Mouse (Mus musculus) thymus, postnatal 36 days (tissue): ENCODE results near the gene Ak4.
A peak's percentile ranks its signal among the peaks of the same experiment; 100 is the strongest.
"Not testable (repeated sequence)": the region's sequence is repeated elsewhere in the genome, so short reads cannot be mapped to it uniquely, and the experiment has no call there.

ENCODE experiments used
- DNase-seq, 2 experiments: peaks; one replicate each; pipeline ENCODE4 v3.0.0; 2022; ENCODE audit warnings: mixed read lengths in 2 of 2

The Ak4 gene

DNA sequence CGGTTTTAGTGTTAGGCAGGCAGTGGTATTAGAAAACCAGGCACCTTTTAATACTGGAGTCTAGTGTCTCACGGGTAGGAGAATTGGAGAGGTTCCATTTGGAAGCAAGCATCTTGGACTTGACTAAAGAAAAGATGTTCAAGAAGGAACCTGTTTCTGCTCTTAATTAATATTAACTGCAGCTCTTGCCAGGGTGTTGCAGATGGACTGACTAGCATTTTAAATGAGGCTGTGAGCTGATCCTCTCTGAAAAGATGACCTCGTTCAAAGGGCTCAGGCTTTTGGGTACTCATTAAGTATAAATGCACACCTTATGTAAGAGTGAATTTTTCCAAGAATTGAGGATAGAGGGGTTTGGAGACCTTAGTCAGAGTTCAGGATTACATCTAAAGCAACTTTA is 5.4 kb downstream of the Ak4 start:
- no peak for DNase-seq

DNA sequence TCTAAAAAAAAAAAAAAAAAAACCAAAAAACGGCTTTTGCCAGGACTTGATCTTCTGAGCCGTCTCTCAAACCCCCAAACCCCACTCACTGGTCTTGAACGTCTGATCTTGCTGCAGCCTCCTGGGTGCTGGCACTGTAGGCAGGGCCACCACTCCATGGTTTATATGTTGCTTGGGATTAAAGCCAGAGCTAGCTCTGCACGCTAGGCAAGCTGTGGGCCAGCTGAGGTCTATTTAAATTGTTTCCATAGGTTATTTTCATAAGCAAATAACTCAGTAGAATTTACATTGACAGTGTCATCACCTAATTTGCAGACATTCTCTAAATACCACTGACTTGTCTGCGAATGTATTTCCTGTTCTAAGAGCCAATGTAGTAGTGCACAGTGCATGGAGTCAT is 6.0 kb downstream of the Ak4 start:
- DNase-seq, result no peak

DNA sequence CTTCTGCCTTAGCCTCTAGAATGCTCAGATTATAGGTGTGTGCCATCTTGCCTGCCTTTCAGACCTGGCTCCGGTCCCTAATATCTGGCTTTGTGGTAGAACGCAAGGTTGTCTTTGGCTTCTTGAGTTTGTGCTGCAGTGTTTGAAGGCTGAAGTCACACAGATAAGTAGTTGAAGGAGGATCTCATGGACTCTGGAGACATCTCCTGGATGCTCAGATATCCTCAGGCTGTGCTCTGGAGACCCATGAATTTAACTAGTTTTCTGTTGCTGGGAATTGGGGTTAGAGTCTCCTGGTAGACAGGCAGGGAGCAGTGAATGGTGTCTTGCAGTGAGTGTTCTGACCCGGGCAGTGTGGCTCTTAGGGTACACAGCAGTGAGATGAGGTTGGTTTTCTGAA is 6.6 kb downstream of the Ak4 start:
- DNase-seq, result no peak

DNA sequence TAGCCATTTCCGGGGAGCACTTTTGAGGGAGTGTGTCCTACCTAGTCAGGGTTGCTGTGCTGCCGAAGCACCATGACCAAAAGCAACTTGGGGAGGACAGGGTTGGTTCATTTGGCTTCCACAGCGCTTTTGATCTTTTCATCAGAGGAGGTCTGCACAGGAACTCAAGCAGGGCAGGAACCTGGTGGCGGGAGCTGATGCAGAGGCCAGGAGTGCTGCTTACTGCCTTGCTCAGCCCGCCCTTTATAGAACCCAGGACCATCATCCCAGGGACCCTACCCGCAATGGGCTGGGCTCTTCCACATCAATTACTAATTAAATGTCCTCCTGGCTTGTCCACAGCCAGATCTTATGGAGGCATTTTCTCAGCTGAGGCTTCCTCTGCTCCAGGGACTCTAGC is 7.5 kb downstream of the Ak4 start:
- DNase-seq, result no peak

DNA sequence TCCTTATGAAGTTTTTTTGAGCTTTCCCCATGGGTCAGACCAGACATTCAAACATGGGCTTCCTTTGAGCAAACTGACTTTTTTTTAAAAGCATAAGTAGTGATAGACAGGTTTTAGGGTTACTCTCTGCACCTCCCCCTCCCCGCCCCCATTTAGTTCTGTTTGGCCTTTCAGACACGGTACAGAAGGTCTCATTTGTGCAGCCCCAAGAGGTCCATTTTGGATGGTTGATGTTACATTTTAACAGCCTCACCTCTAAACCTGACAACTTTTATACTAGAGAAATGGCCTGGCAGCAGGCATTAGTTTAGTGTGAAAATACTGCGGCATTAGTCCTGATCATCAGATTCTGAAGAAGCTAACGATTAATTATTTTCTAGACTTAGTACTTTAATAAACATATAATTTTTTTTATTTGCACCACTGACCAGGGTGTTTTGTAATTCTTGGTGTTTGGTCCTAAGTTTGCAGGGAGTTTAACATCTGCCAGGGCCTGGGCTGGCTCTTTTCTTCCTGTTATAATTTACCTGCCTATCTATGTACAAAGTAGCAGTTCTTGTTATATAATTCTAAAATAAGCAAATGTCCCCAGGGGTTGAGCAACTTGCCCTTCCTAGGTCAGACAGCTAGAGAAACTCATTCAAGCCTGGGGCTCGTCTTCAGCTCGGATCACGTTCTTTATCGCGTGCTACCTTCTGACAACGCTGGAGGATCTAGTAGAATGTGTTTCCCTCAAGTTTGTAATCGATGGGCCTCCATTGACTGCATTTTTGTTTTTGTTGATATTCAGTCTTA is 9.0 kb downstream of the Ak4 start:
- no peak for DNase-seq

DNA sequence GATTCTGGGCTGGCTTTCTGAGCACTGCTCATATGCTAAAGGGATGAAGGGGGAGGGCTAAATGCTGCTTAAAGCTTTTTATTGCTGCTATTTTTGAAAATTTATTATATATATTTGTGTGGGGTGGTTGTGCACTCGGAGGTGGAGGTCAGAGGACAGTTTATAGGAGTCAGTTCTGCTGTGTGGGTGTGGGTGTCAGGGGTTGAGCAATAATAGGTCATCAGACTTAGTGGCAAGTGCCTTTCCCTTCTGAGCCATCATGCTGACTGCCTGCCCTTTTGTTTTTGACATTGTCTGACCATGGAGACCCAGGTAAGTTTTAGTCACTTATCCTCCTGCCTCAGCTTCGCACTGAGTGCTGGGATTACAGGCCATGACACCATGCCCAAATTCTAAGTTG is 10.0 kb downstream of the Ak4 start:
- no peak for DNase-seq

DNA sequence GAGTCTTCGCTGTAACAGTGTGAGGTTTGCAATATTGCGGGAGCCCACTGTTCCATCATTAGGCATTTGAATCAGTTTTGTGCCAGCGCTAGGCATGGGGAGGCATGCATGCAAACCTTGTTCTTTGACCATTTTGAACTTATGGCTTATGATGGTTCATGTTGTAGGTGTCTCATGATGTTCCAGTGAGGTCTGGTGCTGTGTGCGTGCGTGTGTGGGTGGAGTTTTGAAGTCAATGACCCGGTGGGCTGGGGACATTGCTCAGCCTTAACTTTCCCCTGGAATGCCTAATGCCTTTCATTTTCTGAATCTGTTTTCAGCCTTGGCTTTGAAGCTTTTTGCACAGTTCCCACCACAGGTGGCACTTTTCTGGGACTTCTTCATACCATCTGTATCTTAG is 10.9 kb downstream of the Ak4 start:
- DNase-seq, result no peak

DNA sequence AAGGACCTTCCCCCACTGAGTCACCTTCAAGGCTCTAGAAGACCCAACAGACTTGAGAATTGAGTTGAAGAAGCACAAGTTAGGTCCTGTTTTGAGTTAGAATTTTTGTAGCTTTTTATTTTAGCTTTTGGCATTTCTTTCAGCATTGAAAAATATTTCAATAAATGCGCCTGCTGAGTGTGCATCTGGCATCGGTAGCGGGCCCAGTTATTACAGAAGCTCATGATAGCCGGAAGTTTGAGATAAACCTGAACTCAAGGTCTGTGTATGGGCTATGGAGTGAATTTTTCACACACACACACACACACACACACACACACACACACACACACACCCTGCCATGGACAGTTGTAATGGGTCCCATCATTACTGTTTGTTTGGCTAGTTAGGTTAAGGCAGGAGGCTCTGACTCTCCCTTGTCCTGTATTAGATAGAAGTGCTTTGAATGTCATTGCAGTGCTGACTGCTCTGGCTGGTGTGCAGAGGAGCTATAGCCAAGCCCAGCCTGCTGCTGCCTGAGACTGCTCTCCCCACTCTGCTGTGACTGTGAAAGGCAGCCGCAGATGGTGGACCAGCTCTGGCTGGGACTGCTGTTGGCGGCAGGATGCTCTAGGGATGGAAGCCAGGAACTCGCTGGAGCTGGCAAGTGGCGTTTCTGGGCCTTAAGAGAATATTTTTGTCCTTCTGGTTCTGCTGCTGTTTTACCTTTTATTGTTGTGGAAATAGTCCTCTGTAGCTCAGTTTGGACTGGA is 17.9 kb downstream of the Ak4 start:
- DNase-seq, result no peak

DNA sequence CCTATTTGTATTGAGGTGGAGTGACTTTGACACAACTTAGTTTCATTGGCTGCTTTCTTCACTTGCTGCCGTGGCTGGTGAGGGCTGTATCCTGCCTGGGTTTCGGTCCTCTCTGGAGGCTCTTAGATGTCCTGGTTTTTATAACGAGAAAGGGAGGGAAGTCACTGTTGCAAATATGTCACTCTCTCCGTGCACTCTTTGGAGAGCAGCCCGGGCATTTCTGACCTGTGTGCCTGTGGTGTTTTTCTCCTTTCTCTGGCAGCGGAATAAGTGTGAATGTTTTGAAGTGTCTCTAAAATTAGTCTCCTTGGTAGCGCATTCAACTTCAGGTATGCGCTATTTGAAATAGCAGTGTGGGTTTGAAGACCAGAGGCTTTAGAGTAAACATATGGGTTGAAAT is 19.2 kb downstream of the Ak4 start:
- no peak for DNase-seq

DNA sequence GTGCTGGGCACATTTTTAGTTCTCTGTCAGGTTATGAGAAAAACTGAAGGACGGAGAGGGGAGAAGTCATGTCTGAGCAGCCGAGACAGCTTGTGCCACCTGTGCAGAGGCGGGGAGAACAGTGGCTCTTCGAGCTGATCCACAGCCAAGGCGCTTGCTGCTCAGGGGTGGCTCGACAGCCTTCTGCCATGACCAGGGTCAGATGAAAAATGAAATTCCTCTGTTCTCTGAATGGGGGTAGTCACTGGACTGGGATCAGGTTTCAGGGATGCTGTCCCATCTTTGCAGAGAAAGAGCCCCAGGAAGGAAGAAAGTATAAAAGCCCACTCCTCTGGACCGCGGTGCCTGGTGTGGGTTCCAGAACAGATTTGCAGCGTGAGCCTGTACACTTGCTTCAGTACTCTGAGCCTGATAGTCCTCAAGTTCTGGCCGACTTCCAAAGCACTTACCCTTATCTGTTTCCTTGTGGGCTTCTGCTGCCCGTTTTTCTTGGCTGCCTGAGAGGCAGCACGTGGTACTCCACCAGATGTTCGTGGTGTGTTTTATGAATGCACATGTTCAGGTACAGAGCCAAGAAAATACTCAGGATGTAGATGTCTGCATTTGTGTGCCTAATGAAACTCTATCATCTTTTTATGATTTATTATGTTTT is 20.8 kb downstream of the Ak4 start:
- peak in 1 of 2 experiments; percentile 20 for DNase-seq

DNA sequence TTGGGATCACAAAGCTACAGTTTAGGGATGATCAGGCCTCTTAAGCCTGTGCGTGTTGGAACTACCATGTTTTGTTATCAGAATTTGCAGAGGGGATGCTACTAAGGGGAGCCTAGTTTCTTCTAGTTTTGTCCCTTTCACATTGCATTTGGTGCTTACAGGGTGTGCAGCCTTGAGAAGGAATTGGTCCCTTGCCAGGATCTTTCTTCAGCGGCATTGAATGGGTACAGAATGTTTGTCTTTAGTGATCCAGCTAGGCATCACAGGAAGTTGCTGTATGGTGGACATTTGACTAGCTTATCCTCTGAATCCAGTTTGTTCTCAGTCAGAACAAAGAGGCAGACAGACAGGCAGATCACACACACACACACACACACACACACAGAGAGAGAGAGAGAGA is 23.7 kb downstream of the Ak4 start:
- DNase-seq, result no peak

DNA sequence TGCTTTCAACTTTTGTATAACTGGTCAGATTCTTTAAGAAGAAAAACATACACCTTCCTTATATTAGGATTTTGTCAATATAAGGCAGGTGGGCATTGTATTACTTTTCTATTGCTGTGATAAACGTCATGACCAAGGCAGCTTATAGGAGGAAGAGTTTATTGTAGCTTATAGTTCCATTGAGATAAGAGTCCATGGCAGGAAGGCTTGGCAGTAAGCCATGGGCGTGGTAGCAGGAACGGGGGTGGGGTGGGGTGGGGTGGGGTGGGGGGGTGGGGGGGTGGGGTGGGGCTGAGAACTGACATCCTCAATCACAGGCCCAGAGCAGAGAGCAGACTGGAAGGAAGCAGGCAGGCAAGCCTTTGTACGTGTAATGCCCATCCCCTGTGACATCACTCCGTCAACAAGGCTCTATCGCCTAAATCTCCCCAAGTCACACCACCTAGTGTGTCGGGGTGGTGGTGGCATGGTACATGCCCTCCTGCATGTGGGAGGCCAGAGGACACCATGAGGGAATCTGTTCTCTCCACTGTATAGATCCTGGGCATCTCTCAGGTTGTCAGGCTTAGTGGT is 24.4 kb downstream of the Ak4 start:
- no peak for DNase-seq

DNA sequence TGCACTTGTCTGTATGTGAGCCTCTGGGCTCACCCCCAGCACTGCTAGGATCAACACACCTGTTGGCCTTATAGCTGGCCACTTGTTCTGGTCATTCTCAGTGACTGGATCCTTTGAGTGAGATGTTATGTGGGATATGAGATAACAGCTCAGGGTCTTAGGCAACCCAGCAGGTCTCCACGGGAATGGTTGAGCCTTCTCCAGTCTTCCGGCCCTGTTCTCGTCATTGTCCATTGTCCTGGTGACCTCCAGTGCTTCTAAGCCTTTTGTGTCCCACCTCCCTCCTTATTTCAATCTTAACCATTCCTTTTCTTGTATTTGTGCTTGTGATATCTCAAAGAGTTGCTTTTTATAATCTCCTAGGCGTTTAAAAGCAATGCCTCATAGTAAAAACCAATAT is 26.6 kb downstream of the Ak4 start:
- no peak for DNase-seq

DNA sequence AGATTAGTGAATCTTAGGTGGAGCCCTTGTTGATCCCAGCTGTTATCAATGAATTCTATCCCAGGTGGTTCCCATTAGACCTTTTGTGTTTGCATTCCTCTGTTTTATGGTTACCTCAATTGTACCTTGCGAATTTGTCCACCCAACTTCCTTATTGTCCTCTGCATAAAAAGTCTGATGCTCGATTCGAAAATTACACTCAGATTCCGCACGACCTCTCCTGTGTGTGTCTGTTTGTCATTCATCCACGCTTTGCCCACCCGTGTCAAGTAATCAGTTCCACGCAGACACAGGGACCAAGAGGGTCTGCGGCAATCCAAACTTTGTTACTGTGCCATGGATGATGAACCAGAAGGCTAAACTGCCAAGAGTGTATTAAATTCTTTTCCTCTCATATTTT is 27.5 kb downstream of the Ak4 start:
- not testable (repeated sequence) for DNase-seq

DNA sequence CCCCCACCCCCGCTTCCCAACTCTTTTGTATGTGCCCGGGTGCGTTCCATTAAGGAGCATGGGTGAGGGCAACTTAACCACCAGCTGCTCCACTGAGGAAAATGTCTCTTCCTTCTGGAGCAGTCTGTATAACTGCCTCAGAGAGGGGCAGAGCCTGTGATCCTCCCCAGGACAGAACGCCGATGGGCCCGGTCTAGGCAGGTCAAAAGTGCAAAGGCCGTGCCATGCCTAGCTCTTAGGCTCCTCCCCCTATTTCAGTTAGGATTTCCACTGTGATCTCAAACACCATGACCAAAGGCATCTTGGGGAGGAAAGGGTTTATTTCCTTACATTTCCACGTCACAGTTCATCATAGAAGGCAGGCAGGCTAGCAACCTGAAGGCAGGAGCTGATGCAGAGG is 29.6 kb downstream of the Ak4 start:
- no peak for DNase-seq

DNA sequence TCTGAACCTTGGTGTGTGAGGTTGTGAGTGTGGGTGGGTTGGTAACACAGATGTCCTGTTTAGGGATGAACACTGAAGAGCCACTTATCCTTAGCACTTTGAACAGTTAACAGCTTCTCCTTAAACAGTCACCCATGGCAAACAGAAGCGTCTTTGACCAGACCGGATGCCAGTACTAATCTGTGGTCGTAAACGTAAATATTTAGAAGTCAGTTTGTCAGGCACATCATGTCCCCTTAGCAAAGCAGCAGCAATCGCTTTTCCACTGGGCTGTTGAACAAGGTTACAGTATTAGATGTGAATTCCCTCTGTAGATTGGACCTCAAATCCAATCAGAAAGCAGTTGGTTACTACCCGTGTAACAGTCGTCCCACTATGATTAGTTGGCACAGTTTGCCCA is 30.3 kb downstream of the Ak4 start:
- no peak for DNase-seq

DNA sequence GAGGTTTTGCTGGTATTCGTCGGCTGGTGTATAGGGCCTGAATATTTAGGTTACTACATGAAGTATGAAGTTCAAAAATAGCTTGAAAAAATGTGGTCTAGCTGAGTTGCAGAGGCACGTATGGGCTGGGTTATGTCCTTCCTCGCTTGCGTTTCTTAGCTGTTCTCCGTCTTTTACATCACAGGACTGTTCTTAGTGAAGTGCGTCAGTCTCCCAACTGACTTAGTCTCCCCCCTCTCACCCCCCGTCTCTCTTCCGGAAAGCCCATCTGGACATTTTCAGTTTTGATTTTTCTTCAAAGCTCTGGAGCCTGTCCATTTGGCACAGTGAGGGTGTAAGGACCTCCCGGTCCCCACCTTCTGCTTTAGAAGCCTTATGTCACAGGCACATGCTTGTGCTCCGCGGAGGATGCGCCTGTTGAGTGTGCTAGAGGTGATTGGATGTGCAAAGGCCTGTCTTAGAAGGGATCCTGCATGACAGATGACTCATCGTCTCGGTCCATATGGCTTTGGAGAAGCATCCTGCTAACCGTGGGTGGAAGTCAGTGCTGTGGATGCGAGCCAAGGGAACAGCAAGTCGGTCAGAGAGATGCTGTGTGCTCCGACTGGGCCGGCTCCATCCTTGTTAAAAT is 31.2 kb downstream of the Ak4 start:
- no peak for DNase-seq

DNA sequence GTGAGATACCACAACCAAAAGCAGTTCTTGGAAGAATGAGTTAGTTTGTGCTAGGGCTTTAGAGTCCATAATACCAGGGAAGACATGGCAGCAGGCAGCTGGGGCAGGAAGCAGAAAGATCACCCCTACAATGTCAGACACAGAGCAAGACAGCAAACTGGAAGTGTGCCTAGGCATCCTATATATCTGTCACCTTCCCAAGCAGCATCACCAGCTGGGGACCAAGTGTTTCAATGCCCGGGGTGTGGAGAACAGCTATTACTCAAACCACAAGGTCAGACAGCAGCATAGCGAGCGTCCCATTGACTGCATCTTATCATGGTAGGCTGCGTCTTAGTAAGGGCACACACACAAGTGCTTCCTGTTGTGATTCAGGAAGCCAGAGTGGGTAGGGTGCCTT is 32.0 kb downstream of the Ak4 start:
- DNase-seq, result no peak

DNA sequence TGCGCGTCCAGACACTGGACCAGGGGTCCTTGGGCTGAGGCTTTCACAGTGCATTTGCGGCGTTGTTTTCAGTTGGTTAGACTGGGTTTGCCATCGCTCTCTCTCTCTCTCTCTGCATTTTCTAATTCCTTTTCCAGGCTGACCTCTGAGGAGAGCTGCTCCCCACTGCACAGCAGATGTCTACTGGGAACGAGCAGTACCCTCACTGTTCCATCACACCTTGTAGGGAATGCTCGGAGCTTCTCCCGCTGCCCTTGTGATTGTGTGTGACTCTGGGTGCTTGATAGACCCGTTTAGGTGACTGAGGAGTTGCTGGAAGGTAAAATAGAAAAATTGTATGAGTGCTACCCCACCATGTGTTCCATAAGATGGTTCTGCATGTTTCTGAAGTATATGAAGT is 33.8 kb downstream of the Ak4 start:
- no peak for DNase-seq

DNA sequence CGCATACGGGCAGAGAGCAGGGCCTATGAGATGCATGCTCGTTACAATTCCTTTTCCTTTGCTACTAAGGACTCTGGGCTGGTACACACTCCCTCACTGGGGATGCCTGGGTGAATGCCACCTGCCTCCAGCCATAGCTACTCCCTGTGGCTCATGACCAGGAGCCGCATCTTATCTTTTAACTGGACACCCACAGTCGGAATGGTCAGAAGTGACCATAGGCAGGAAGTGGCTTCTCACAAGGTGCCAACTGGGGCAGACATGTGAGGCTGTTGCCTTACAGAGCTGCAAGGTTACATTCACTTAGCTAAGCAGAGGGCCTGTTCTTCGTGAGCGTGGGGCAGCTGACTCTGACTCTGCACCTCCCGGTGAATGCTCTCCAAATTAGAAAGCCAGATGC is 38.1 kb downstream of the Ak4 start:
- DNase-seq, result no peak

DNA sequence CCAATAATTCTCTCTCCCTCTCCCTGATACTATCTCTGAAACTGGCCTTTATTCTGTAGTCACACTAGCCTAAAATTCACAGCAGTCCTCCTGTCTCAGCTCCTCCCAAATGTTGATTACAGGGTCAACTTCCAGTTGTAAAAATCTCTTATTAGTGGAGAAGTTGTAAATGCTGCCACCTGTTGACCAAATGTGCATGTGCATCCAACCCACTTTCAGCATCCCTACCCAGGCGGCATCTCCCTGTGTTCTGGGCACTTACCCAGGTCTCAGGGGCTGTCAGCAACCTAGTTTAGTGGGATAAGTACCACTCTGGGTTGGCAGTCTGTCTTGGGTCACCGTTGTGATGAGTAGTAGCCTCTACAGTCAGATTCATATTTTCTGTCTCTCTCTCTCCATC is 39.3 kb downstream of the Ak4 start:
- DNase-seq, result peak; percentile 16 to 37

DNA sequence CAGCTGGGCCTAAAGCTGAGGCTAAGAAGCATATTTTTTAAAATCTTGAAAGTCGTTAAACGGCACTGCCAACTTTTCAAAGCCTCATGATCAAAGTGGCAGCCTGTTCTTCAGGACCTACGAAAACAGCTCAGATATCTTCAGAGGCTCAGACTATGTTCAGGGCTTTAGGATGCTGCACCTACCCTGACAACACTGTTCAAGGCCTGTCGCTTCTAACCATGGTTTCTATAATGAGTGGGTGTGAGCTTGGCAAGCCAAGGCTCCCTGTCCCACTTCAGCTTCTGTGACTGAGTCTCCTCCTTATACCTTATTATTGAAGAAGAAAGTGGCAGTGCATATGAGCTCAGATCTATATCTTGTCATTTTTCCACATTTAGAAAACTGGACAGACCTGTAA is 40.3 kb downstream of the Ak4 start:
- no peak for DNase-seq

DNA sequence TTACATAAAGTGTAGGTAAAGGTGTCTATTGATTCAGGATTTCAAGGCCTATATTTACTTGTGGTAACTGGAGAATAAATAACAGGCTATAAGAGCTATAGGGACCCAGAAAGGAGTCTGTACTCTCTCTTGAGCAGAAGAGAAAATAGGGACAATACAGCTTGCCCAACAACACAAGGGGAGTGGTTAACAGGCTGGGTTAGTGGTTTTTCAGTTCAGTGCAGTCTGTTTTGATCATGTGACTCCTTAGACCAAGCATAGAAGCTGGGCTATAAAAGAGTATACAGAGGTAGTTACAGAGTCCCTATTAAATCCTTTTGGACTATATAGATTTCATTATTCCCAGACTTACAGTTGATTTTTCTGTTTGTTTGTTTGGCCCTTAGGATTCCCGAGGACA is 41.0 kb downstream of the Ak4 start:
- DNase-seq, result no peak
